Mouse (Mus musculus) bone marrow, adult 2 months (tissue): ENCODE measurements around the gene Bud31.

Experiments used
- CTCF ChIP-seq: fragments of 200-500 bp; IDR thresholded peaks from 2 replicates; pipeline ENCODE4 v1.5.1; 2011; ENCODE audit warnings: low read length, control low read depth; ENCODE audit not compliant: control insufficient read depth, insufficient read depth
- POLR2A ChIP-seq: fragments of 200-500 bp; IDR thresholded peaks from 2 replicates; pipeline ENCODE4 v1.6.1; 2011; ENCODE audit warnings: low read depth, mild to moderate bottlenecking, control low read depth, low read length, borderline replicate concordance; ENCODE audit not compliant: control insufficient read depth

GRCm38 (mm10) chr5:145118005-145118404 lies 22.2 kb upstream of the Bud31 start:
- TF ChIP-seq CTCF (no peak), POLR2A (no peak)
